Mouse (Mus musculus) midbrain, embryonic 13.5 days (tissue): ENCODE measurements around the gene Pf4. TPM values are rescaled to one million over a fixed set of nuclear protein-coding genes. Genes with fewer than 3 reads are reported as not detected.
"Not testable (repeated sequence)": the region's sequence is repeated elsewhere in the genome, so short reads cannot be mapped to it uniquely, and the experiment has no call there.

Experiments
- ATAC-seq: fragments of 200-750 bp; cut with Nextera tagmentation; 2 replicates; pipeline ENCODE4 v1.8.0; 2017; ENCODE audit warnings: mild to moderate bottlenecking, moderate TSS enrichment, moderate library complexity
- H3K27ac ChIP-seq: fragments of 300-500 bp; sonication (generic); 2 replicates; pipeline ENCODE4 v1.5.1; 2015; ENCODE audit warnings: inconsistent platforms, mild to moderate bottlenecking, moderate library complexity
- H3K27me3 ChIP-seq: fragments of 300-500 bp; sonication (generic); 2 replicates; pipeline ENCODE4 v1.6.1; 2015; ENCODE audit warnings: mild to moderate bottlenecking, inconsistent platforms
- H3K36me3 ChIP-seq: fragments of 300-500 bp; sonication (generic); 2 replicates; pipeline ENCODE4 v1.6.1; 2015; ENCODE audit warnings: mild to moderate bottlenecking, inconsistent platforms
- H3K4me1 ChIP-seq: fragments of 300-500 bp; sonication (generic); replicated peaks from 2 replicates; pipeline ENCODE4 v1.6.1; 2015; ENCODE audit warnings: inconsistent platforms
- H3K4me2 ChIP-seq: fragments of 300-500 bp; sonication (generic); replicated peaks from 2 replicates; pipeline ENCODE4 v1.6.1; 2015; ENCODE audit warnings: moderate library complexity, mild to moderate bottlenecking, inconsistent platforms
- H3K4me3 ChIP-seq: fragments of 300-500 bp; sonication (generic); replicated peaks from 2 replicates; pipeline ENCODE4 v1.5.1; 2015; ENCODE audit warnings: mild to moderate bottlenecking, inconsistent platforms
- H3K9ac ChIP-seq: fragments of 300-500 bp; sonication (generic); replicated peaks from 2 replicates; pipeline ENCODE4 v1.6.1; 2015; ENCODE audit warnings: mild to moderate bottlenecking, inconsistent platforms
- H3K9me3 ChIP-seq: fragments of 300-500 bp; sonication (generic); 2 replicates; pipeline ENCODE4 v1.6.1; 2016; ENCODE audit warnings: mild to moderate bottlenecking, inconsistent platforms
- WGBS: fragments of 180-500 bp; shearing (Covaris S2); methylation state at CpG from one replicate; pipeline ENCODE4 v1.1.7; 2015; 5-methylcytosine and 5-hydroxymethylcytosine counted together
- microRNA-seq: library from miRNA; unstranded; fragments of <30 nt; microRNA quantifications from one replicate; pipeline ENCODE4, GENCODE M21; 2016
- polyA plus RNA-seq: library from polyadenylated mRNA; unstranded; fragments of >200 nt; fragmentation: Nextera tagmentation; extraction: Ambion mirVana; gene quantifications from 2 replicates; pipeline ENCODE4 v1.2.1, GENCODE M21; 2015

Gene Pf4
- polyA plus RNA-seq, 1 experiment from 2014 or later, result 47.6 TPM

GRCm38 (mm10) chr5:90790074-90790502 lies 17.9 kb downstream of the Pf4 start:
- 0 out of 2 replicates have a peak, but pooled peaks cover 4% of the 10 kb centered on the region for H3K27me3 ChIP-seq
- WGBS, result 89% methylated on average over 8 of the region's 8 CpGs
- no peak overlapping the region for H3K4me2 ChIP-seq
- no peak overlapping the region for H3K9ac ChIP-seq
- H3K4me1 ChIP-seq, result peaks cover 7% of the 10 kb centered on the region
- H3K27ac ChIP-seq, result no peak overlapping the region
- no peaks in the 10 kb centered on the region for H3K9me3 ChIP-seq
- no peak for ATAC-seq
- H3K4me3 ChIP-seq, result no peak overlapping the region
- no peaks in the 10 kb centered on the region for H3K36me3 ChIP-seq

GRCm38 (mm10) chr5:90794195-90794625 lies 22.0 kb downstream of the Pf4 start, which contains the start of gene Cxcl15:
Gene Cxcl15 (plus strand): TSS chr5:90794534.
- H3K4me2 ChIP-seq, result no peak within 1 kb of the TSS
- WGBS, result 63% methylated on average over 5 of the region's 5 CpGs

GRCm38 (mm10) chr5:90795392-90795791 lies 23.2 kb downstream of the Pf4 start:
- not testable (repeated sequence) for H3K4me2 ChIP-seq, ATAC-seq, H3K9ac ChIP-seq, H3K4me1 ChIP-seq, H3K4me3 ChIP-seq, H3K27me3 ChIP-seq, H3K36me3 ChIP-seq, H3K9me3 ChIP-seq, H3K27ac ChIP-seq
- WGBS, result 96% methylated on average over 2 of the region's 2 CpGs

More at GRCm38 (mm10) chr5:90794195-90794625, 22.0 kb downstream of the Pf4 start, which contains the start of gene Cxcl15:
- Histone ChIP-seq H3K36me3 (no peaks in the 10 kb centered on the region), H3K27me3 (no peaks in the 10 kb centered on the region), H3K27ac (no peak within 1 kb of the TSS), H3K4me1 (no peaks in the 10 kb centered on the region), H3K4me3 (no peak within 1 kb of the TSS), H3K9ac (no peak within 1 kb of the TSS), H3K9me3 (no peaks in the 10 kb centered on the region)
- no peak for ATAC-seq

- Histone ChIP-seq H3K9me3 (no peaks in the 10 kb centered on the region), H3K9ac (no peak overlapping the region), H3K4me2 (no peak overlapping the region), H3K36me3 (no peaks in the 10 kb centered on the region), H3K27me3 (no peaks in the 10 kb centered on the region), H3K27ac (no peak overlapping the region), H3K4me1 (no peaks in the 10 kb centered on the region), H3K4me3 (no peak overlapping the region)
- no peak for ATAC-seq
Measured at GRCm38 (mm10) chr5:90804574-90804973, 32.3 kb downstream of the Pf4 start.

- no peak for ATAC-seq
- Histone ChIP-seq H3K27me3 (no peaks in the 10 kb centered on the region), H3K4me3 (no peak overlapping the region), H3K27ac (no peak overlapping the region), H3K4me2 (no peak overlapping the region), H3K9ac (no peak overlapping the region), H3K36me3 (no peaks in the 10 kb centered on the region), H3K9me3 (no peaks in the 10 kb centered on the region), H3K4me1 (no peaks in the 10 kb centered on the region)
Measured at GRCm38 (mm10) chr5:90806050-90806449, 33.8 kb downstream of the Pf4 start.

GRCm38 (mm10) chr5:90807176-90807950 lies 35.1 kb downstream of the Pf4 start:
- H3K27me3 ChIP-seq, result no peaks in the 10 kb centered on the region
- H3K4me2 ChIP-seq, result no peak overlapping the region
- no peak overlapping the region for H3K27ac ChIP-seq
- H3K9me3 ChIP-seq, result no peaks in the 10 kb centered on the region
- H3K4me3 ChIP-seq, result no peak overlapping the region
- WGBS, result 86% methylated on average over 3 of the region's 3 CpGs
- no peaks in the 10 kb centered on the region for H3K36me3 ChIP-seq
- no peak overlapping the region for H3K9ac ChIP-seq
- ATAC-seq, result no peak
- H3K4me1 ChIP-seq, result no peaks in the 10 kb centered on the region

- Histone ChIP-seq H3K9me3 (no peaks in the 10 kb centered on the region), H3K9ac (no peak overlapping the region), H3K4me2 (no peak overlapping the region), H3K36me3 (no peaks in the 10 kb centered on the region), H3K27ac (no peak overlapping the region), H3K4me3 (no peak overlapping the region), H3K4me1 (no peaks in the 10 kb centered on the region), H3K27me3 (no peaks in the 10 kb centered on the region)
- ATAC-seq, result no peak
Measured at GRCm38 (mm10) chr5:90819756-90820155, 47.5 kb downstream of the Pf4 start.

Small RNA genes within 50 kb of the gene (microRNA-seq; reads per million reads assigned to microRNA genes)
- gene Gm24322, result not detected

Other genes starting within 250 kb of the Pf4 start
- not detected in 2 replicates for gene 5830473C10Rik, start 211.3 kb upstream of the Pf4 start, polyA plus RNA-seq
- gene Rassf6, start 131.8 kb upstream of the Pf4 start, polyA plus RNA-seq, result 0.40 and 0.57 TPM in 2 replicates
- gene Cxcl5, start 13.1 kb upstream of the Pf4 start, polyA plus RNA-seq, result not detected in 2 replicates
- 1.8 and 2.7 TPM in 2 replicates for gene Ppbp, start 3.9 kb upstream of the Pf4 start, polyA plus RNA-seq
- gene Cxcl3, start 13.7 kb downstream of the Pf4 start, polyA plus RNA-seq, result not detected in 2 replicates
- not detected in 2 replicates for gene Cxcl15, start 22.1 kb downstream of the Pf4 start, polyA plus RNA-seq
- 0.22 TPM in 1 of 2 replicates, not detected in the other for gene Cxcl1, start 118.8 kb downstream of the Pf4 start, polyA plus RNA-seq
- not detected in 2 replicates for gene Cxcl2, start 131.4 kb downstream of the Pf4 start, polyA plus RNA-seq
- 98.9 and 99.1 TPM in 2 replicates for gene Mthfd2l, start 158.7 kb downstream of the Pf4 start, polyA plus RNA-seq